ENCODE assay signal across 9 mouse cellular contexts in genomic region chr8:70605871-70606779, GRCm38 (mm10). TPM values are rescaled to one million over a fixed set of nuclear protein-coding genes. Genes with fewer than 3 reads are reported as not detected.
A peak's percentile ranks its signal among the peaks of the same experiment; 100 is the strongest.
DNase-seq lines count a peak whose midpoint lies in the region; ATAC-seq lines count a peak whose summit lies in the region.
"Had no signal": no experiment of that assay in that cellular context is flagged by ENCODE, and none has a peak within 500 bp of the region (broad histone marks: within the 10 kb centered on the region; RNA-seq: fewer than 3 reads in every experiment).

No protein-coding gene starts in this region.

- DNase-seq in heart, postnatal 10 days = no peak
- peak; percentile 24 for DNase-seq in CD4-positive helper T cell, adult 2 months (ENCODE audit: low read depth, low spot score)
- no peak for DNase-seq in liver, embryonic 13.5 days
- DNase-seq in ovary, postnatal 14 days (ENCODE audit: low spot score) = no peak
- no peak for DNase-seq in left cerebral cortex, adult 18-20 months (ENCODE audit: low spot score in 2 of 2)
- DNase-seq: layer of hippocampus, adult 9-11 months had no signal

- no peak for ATAC-seq in heart, embryonic 14.5 days (ENCODE audit: insufficient number of reproducible peaks, insufficient read depth, low FRiP score, low read depth)
- ATAC-seq in embryonic facial prominence, embryonic 12.5 days (ENCODE audit: insufficient number of reproducible peaks, insufficient read depth, low FRiP score, low TSS enrichment) = no peak
- no peak for ATAC-seq in liver, embryonic 13.5 days (ENCODE audit: low read depth)
- no peak for ATAC-seq in granulocyte monocyte progenitor cell, adult 5-6 weeks (replicated peaks; ENCODE audit: poor library complexity, severe bottlenecking)

- no peaks in the 10 kb centered on the region for H3K9me3 ChIP-seq in heart, embryonic 14.5 days (ENCODE audit: control insufficient read depth, low read length)
- H3K9me3 ChIP-seq in embryonic facial prominence, embryonic 12.5 days = no peaks in the 10 kb centered on the region
- H3K9me3 ChIP-seq in liver, embryonic 13.5 days (replicated peaks) = no peaks in the 10 kb centered on the region

- no peak overlapping the region; a peak in 1 of 4 replicates for H3K27ac ChIP-seq in heart, embryonic 14.5 days (replicated peaks in 1 of 2; ENCODE audit: control insufficient read depth in 1 of 2, insufficient read depth in 1 of 2, low read depth in 2 of 2, low read length in 2 of 2)
- no peak overlapping the region for H3K27ac ChIP-seq in embryonic facial prominence, embryonic 12.5 days
- peak overlapping the region; percentile 16 for H3K27ac ChIP-seq in liver, embryonic 13.5 days

- H3K9ac ChIP-seq in heart, embryonic 14.5 days (ENCODE audit: low read length) = no peak overlapping the region
- no peak overlapping the region for H3K9ac ChIP-seq in embryonic facial prominence, embryonic 12.5 days
- peak overlapping the region; percentile 94; the same call in 1 of the 2 replicates for H3K9ac ChIP-seq in liver, embryonic 13.5 days

- H3K4me2 ChIP-seq in heart, embryonic 14.5 days (ENCODE audit: low read length) = peak overlapping the region; percentile 99; the same call in 1 of the 2 replicates
- H3K4me2 ChIP-seq in embryonic facial prominence, embryonic 12.5 days (replicated peaks) = peak overlapping the region; percentile 87
- H3K4me2 ChIP-seq in liver, embryonic 13.5 days = peak overlapping the region; percentile 93; the same call in 1 of the 2 replicates

- peaks cover 19 to 33% of the 10 kb centered on the region in 2 experiments for H3K4me1 ChIP-seq in heart, embryonic 14.5 days (ENCODE audit: control insufficient read depth in 2 of 2, insufficient read depth in 2 of 2, low read length in 2 of 2)
- H3K4me1 ChIP-seq in embryonic facial prominence, embryonic 12.5 days = peaks cover 46% of the 10 kb centered on the region
- peaks cover 87% of the 10 kb centered on the region for H3K4me1 ChIP-seq in liver, embryonic 13.5 days (replicated peaks)

- H3K4me3 ChIP-seq in heart, embryonic 14.5 days (ENCODE audit: control insufficient read depth in 1 of 2, insufficient read depth in 1 of 2, low read depth in 1 of 2, low read length in 2 of 2) = no peak overlapping the region
- no peak overlapping the region for H3K4me3 ChIP-seq in embryonic facial prominence, embryonic 12.5 days
- H3K4me3 ChIP-seq in liver, embryonic 13.5 days (replicated peaks) = peak overlapping the region; percentile 81

- 86% methylated on average over 9 of the region's 9 CpGs for WGBS in heart, embryonic 14.5 days
- WGBS in embryonic facial prominence, embryonic 12.5 days = 88% methylated on average over 9 of the region's 9 CpGs
- WGBS in liver, embryonic 13.5 days (ENCODE audit: insufficient replicate concordance) = 69% methylated on average over 9 of the region's 9 CpGs

- H3K36me3 ChIP-seq in heart, embryonic 14.5 days (ENCODE audit: control insufficient read depth, insufficient read depth, low read length) = peaks cover 13% of the 10 kb centered on the region
- peaks cover 19% of the 10 kb centered on the region; the same call in 1 of the 2 replicates for H3K36me3 ChIP-seq in embryonic facial prominence, embryonic 12.5 days
- peaks cover 16% of the 10 kb centered on the region for H3K36me3 ChIP-seq in liver, embryonic 13.5 days

- intact Hi-C loops in heart, postnatal 10 days (cut with DNase I) = no loop called here

- H3K27me3 ChIP-seq in heart, embryonic 14.5 days (ENCODE audit: control insufficient read depth, insufficient read depth, low read length) = no peaks in the 10 kb centered on the region
- H3K27me3 ChIP-seq in embryonic facial prominence, embryonic 12.5 days = no peaks in the 10 kb centered on the region
- peaks cover 5% of the 10 kb centered on the region; the same call in 1 of the 2 replicates for H3K27me3 ChIP-seq in liver, embryonic 13.5 days

RNA-seq across cellular contexts. Expression of gene Ssbp4, which starts 2.5 kb away (rescaled TPM):
- 83.7 and 85.8 TPM in 2 replicates for polyA plus RNA-seq in heart, embryonic 14.5 days (2014; fragmentation: Nextera tagmentation; extraction: Ambion mirVana)
- 10 to 100 TPM; 54.7 to 55.6 TPM for total RNA-seq in heart, postnatal 10 days (2021)
- 134 and 142 TPM in 2 replicates for polyA plus RNA-seq in embryonic facial prominence, embryonic 12.5 days (2016; fragmentation: Nextera tagmentation; extraction: Ambion mirVana)
- polyA plus RNA-seq in liver, embryonic 13.5 days (2015; fragmentation: Nextera tagmentation; extraction: Ambion mirVana) = 54.2 and 62.4 TPM in 2 replicates
- total RNA-seq in left cerebral cortex, adult 18-20 months (2021) = 100 to 1,000 TPM; 250 to 264 TPM
- 53.8 and 75.4 TPM in 2 replicates for total RNA-seq in granulocyte monocyte progenitor cell, adult 5-6 weeks (2014; fragmentation: Nextera tagmentation)
- total RNA-seq in granulocyte monocyte progenitor cell, adult 5-6 weeks (2017) = 35.2 and 87.9 TPM in 2 replicates

RNA-seq across cellular contexts. Expression of gene Lrrc25, which starts 9.8 kb away (rescaled TPM):
- polyA plus RNA-seq in heart, embryonic 14.5 days (2014; fragmentation: Nextera tagmentation; extraction: Ambion mirVana) = 1.3 and 3.2 TPM in 2 replicates
- 1 to 10 TPM; 1.1 to 1.6 TPM for total RNA-seq in heart, postnatal 10 days (2021)
- polyA plus RNA-seq in embryonic facial prominence, embryonic 12.5 days (2016; fragmentation: Nextera tagmentation; extraction: Ambion mirVana) = 1.1 and 1.2 TPM in 2 replicates
- 5.4 and 5.6 TPM in 2 replicates for polyA plus RNA-seq in liver, embryonic 13.5 days (2015; fragmentation: Nextera tagmentation; extraction: Ambion mirVana)
- 1 to 10 TPM in 1 of 2 experiments, under 1 TPM in 1; 0.70 to 1.0 TPM for total RNA-seq in left cerebral cortex, adult 18-20 months (2021)
- 2.9 and 5.2 TPM in 2 replicates for total RNA-seq in granulocyte monocyte progenitor cell, adult 5-6 weeks (2014; fragmentation: Nextera tagmentation)
- 1.1 and 3.1 TPM in 2 replicates for total RNA-seq in granulocyte monocyte progenitor cell, adult 5-6 weeks (2017)

RNA-seq across cellular contexts. Expression of gene Isyna1, which starts 12.0 kb away (rescaled TPM):
- polyA plus RNA-seq in heart, embryonic 14.5 days (2014; fragmentation: Nextera tagmentation; extraction: Ambion mirVana) = 59.5 and 69.8 TPM in 2 replicates
- 10 to 100 TPM; 25.8 to 29.6 TPM for total RNA-seq in heart, postnatal 10 days (2021)
- polyA plus RNA-seq in embryonic facial prominence, embryonic 12.5 days (2016; fragmentation: Nextera tagmentation; extraction: Ambion mirVana) = 185 and 195 TPM in 2 replicates
- polyA plus RNA-seq in liver, embryonic 13.5 days (2015; fragmentation: Nextera tagmentation; extraction: Ambion mirVana) = 82.8 and 84.9 TPM in 2 replicates
- total RNA-seq in left cerebral cortex, adult 18-20 months (2021) = 10 to 100 TPM; 50.4 to 60.8 TPM
- total RNA-seq in granulocyte monocyte progenitor cell, adult 5-6 weeks (2014; fragmentation: Nextera tagmentation) = 30.8 and 66.6 TPM in 2 replicates
- total RNA-seq in granulocyte monocyte progenitor cell, adult 5-6 weeks (2017) = 35.2 and 38.6 TPM in 2 replicates

RNA-seq across cellular contexts. Expression of gene Gdf15, which starts 26.1 kb away (rescaled TPM):
- 1.1 TPM in 2 replicates for polyA plus RNA-seq in heart, embryonic 14.5 days (2014; fragmentation: Nextera tagmentation; extraction: Ambion mirVana)
- total RNA-seq in heart, postnatal 10 days (2021) = 1 to 10 TPM in 1 of 2 experiments, under 1 TPM in 1; 0.86 to 1.1 TPM
- polyA plus RNA-seq in embryonic facial prominence, embryonic 12.5 days (2016; fragmentation: Nextera tagmentation; extraction: Ambion mirVana) = not detected in 2 replicates
- polyA plus RNA-seq in liver, embryonic 13.5 days (2015; fragmentation: Nextera tagmentation; extraction: Ambion mirVana) = 3.9 and 4.1 TPM in 2 replicates
- total RNA-seq in left cerebral cortex, adult 18-20 months (2021) = not detected
- total RNA-seq in granulocyte monocyte progenitor cell, adult 5-6 weeks (2014; fragmentation: Nextera tagmentation) = not detected in 2 replicates
- total RNA-seq in granulocyte monocyte progenitor cell, adult 5-6 weeks (2017) = 0.67 TPM in 1 of 2 replicates, not detected in the other

RNA-seq across cellular contexts. Expression of gene Pgpep1, which starts 54.1 kb away (rescaled TPM):
- 39.7 and 46.6 TPM in 2 replicates for polyA plus RNA-seq in heart, embryonic 14.5 days (2014; fragmentation: Nextera tagmentation; extraction: Ambion mirVana)
- total RNA-seq in heart, postnatal 10 days (2021) = 10 to 100 TPM; 39.6 to 42.9 TPM
- 59.5 and 70.4 TPM in 2 replicates for polyA plus RNA-seq in embryonic facial prominence, embryonic 12.5 days (2016; fragmentation: Nextera tagmentation; extraction: Ambion mirVana)
- 17.9 and 19.5 TPM in 2 replicates for polyA plus RNA-seq in liver, embryonic 13.5 days (2015; fragmentation: Nextera tagmentation; extraction: Ambion mirVana)
- 10 to 100 TPM; 11.6 to 17.9 TPM for total RNA-seq in left cerebral cortex, adult 18-20 months (2021)
- 8.5 and 31.0 TPM in 2 replicates for total RNA-seq in granulocyte monocyte progenitor cell, adult 5-6 weeks (2014; fragmentation: Nextera tagmentation)
- total RNA-seq in granulocyte monocyte progenitor cell, adult 5-6 weeks (2017) = 6.5 and 6.9 TPM in 2 replicates
